10 mouse cellular contexts compared by ENCODE assay signal in the genomic region with DNA sequence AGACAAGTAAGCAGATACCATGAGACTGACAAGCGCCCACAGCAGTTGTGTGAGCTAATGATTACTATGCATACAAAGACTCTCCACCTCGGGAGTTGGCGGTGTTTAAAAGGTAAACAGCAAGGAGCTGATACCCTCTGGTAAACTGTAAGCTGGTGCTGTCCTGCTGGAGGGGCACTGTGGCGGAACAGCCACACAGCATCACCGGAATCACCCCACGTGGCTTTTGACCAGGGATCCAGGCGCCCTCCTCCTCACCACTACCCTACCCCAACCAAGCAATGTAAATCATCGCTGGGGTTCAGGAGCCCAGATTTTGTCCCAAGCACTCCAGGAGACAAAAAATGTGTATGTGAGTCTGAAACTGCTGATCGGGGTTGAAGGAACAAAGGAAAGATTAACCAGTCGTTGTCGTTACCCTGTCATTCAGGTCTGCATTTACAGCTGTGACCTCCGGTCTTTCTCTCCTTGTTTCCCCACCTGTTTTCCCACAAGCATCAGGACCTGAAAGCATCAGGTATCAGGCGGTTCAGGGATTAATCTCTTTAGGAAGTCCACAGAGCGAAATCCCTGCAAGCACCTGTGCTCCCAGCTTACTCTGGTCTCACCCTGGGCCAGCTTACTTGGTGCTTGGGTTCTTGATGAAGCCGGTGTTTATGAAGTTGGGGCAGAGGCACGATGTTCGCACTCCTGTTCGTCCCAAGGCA. TPM values are rescaled to one million over a fixed set of nuclear protein-coding genes. Genes with fewer than 3 reads are reported as not detected.
A peak's percentile ranks its signal among the peaks of the same experiment; 100 is the strongest.
DNase-seq lines count a peak whose midpoint lies in the region; ATAC-seq and TF ChIP-seq lines count a peak whose summit lies in the region.
"Had no signal": no experiment of that assay in that cellular context is flagged by ENCODE, and none has a peak within 500 bp of the region (broad histone marks: within the 10 kb centered on the region; RNA-seq: fewer than 3 reads in every experiment).

No protein-coding gene starts in this region.

- H3K27ac ChIP-seq in hindbrain, embryonic 12.5 days: no peak overlapping the region
- H3K27ac ChIP-seq in midbrain, embryonic 12.5 days (replicated peaks): no peak overlapping the region

- peaks cover 79% of the 10 kb centered on the region for H3K36me3 ChIP-seq in E14TG2a.4 (ENCODE audit: insufficient read depth, low read length)
- no peaks in the 10 kb centered on the region for H3K36me3 ChIP-seq in hindbrain, embryonic 12.5 days
- no peaks in the 10 kb centered on the region for H3K36me3 ChIP-seq in midbrain, embryonic 12.5 days

- TF ChIP-seq CTCF in E14TG2a.4 (conservative IDR thresholded peaks at IDR 0.05; ENCODE audit: low read length): no peak

- DNase-seq in embryo, embryonic 10.5 days (ENCODE audit: low spot score): peak; percentile 22
- no peak for DNase-seq in gastrocnemius, postnatal 14 days
- DNase-seq in layer of hippocampus, adult 9-11 months: no peak
- DNase-seq in urinary bladder, postnatal 25 days (ENCODE audit: low spot score): no peak

- H3K9ac ChIP-seq in hindbrain, embryonic 12.5 days: 0 out of 2 replicates have a peak overlapping the region, but pooled peaks have one; percentile 32
- H3K9ac ChIP-seq in midbrain, embryonic 12.5 days (replicated peaks): peak overlapping the region; percentile 40; the same call in 1 of the 2 replicates

- no peaks in the 10 kb centered on the region for H3K27me3 ChIP-seq in E14TG2a.4 (ENCODE audit: insufficient read depth, low read length)
- no peaks in the 10 kb centered on the region for H3K27me3 ChIP-seq in hindbrain, embryonic 12.5 days
- peaks cover 4% of the 10 kb centered on the region; the same call in 1 of the 2 replicates for H3K27me3 ChIP-seq in midbrain, embryonic 12.5 days

- peak overlapping the region; percentile 64 for H3K4me3 ChIP-seq in E14TG2a.4 (replicated peaks; ENCODE audit: low read length)
- H3K4me3 ChIP-seq in hindbrain, embryonic 12.5 days: peak overlapping the region; percentile 12
- H3K4me3 ChIP-seq in midbrain, embryonic 12.5 days: peak overlapping the region; percentile 17

- ATAC-seq in hindbrain, embryonic 12.5 days (ENCODE audit: low FRiP score): no peak
- ATAC-seq in midbrain, embryonic 12.5 days (ENCODE audit: low FRiP score, low read depth): peak; percentile 54
- ATAC-seq in erythroid progenitor cell, adult 5-6 weeks (replicated peaks; ENCODE audit: low FRiP score, poor library complexity, severe bottlenecking): no peak
- ATAC-seq: inflammation-experienced regulatory T-cells, adult 6 months had no signal

- WGBS in hindbrain, embryonic 12.5 days: 20% methylated on average over 18 of the region's 18 CpGs
- WGBS in midbrain, embryonic 12.5 days: 14% methylated on average over 18 of the region's 18 CpGs

- intact Hi-C loops in gastrocnemius, postnatal 14 days (cut with DNase I; ENCODE audit: low total_unique reads): loop anchor here (5.0 to 10.0 kb wide), 2 partner anchors 35 to 332 kb away; no protein-coding TSS in a partner anchor

- no peaks in the 10 kb centered on the region for H3K9me3 ChIP-seq in E14TG2a.4 (ENCODE audit: low read length)
- no peaks in the 10 kb centered on the region for H3K9me3 ChIP-seq in hindbrain, embryonic 12.5 days (replicated peaks)
- no peaks in the 10 kb centered on the region for H3K9me3 ChIP-seq in midbrain, embryonic 12.5 days

- H3K4me2 ChIP-seq in hindbrain, embryonic 12.5 days (replicated peaks): peak overlapping the region; percentile 39
- peak overlapping the region; percentile 46 for H3K4me2 ChIP-seq in midbrain, embryonic 12.5 days (replicated peaks)

- H3K4me1 ChIP-seq in E14TG2a.4 (replicated peaks; ENCODE audit: low read depth, low read length): peaks cover 44% of the 10 kb centered on the region
- H3K4me1 ChIP-seq in hindbrain, embryonic 12.5 days: peaks cover 11% of the 10 kb centered on the region
- peaks cover 11% of the 10 kb centered on the region for H3K4me1 ChIP-seq in midbrain, embryonic 12.5 days

RNA-seq across cellular contexts. Expression of gene Hsd17b11, which starts 19.0 kb away (rescaled TPM):
- polyA plus RNA-seq in hindbrain, embryonic 12.5 days (2016; fragmentation: Nextera tagmentation; extraction: Ambion mirVana): 2.2 and 2.4 TPM in 2 replicates
- 1.3 TPM in 2 replicates for polyA plus RNA-seq in midbrain, embryonic 12.5 days (2016; fragmentation: Nextera tagmentation; extraction: Ambion mirVana)
- total RNA-seq in gastrocnemius, postnatal 14 days (2021): 10 to 100 TPM; 13.7 to 14.1 TPM
- total RNA-seq in erythroid progenitor cell, adult 5-6 weeks (2015; ENCODE audit: low replicate concordance): 10.8 and 18.0 TPM in 2 replicates
- total RNA-seq in erythroid progenitor cell, adult 5-6 weeks (2017; ENCODE audit: low replicate concordance): 4.7 and 9.0 TPM in 2 replicates

RNA-seq across cellular contexts. Expression of gene Hsd17b13, which starts 25.5 kb away (rescaled TPM):
- polyA plus RNA-seq in hindbrain, embryonic 12.5 days (2016; fragmentation: Nextera tagmentation; extraction: Ambion mirVana): not detected in 2 replicates
- polyA plus RNA-seq in midbrain, embryonic 12.5 days (2016; fragmentation: Nextera tagmentation; extraction: Ambion mirVana): not detected in 2 replicates
- total RNA-seq in gastrocnemius, postnatal 14 days (2021): not detected
- not detected in 2 replicates for total RNA-seq in erythroid progenitor cell, adult 5-6 weeks (2015; ENCODE audit: low replicate concordance)
- not detected in 2 replicates for total RNA-seq in erythroid progenitor cell, adult 5-6 weeks (2017; ENCODE audit: low replicate concordance)
- polyA plus RNA-seq: brain, embryonic 14.5 days; inflammation-experienced regulatory T-cells, adult 6 months had no signal

RNA-seq across cellular contexts. Expression of gene Nudt9, which starts 43.4 kb away (rescaled TPM):
- polyA plus RNA-seq in hindbrain, embryonic 12.5 days (2016; fragmentation: Nextera tagmentation; extraction: Ambion mirVana): 64.7 and 70.4 TPM in 2 replicates
- polyA plus RNA-seq in midbrain, embryonic 12.5 days (2016; fragmentation: Nextera tagmentation; extraction: Ambion mirVana): 54.4 and 58.9 TPM in 2 replicates
- 10 to 100 TPM; 52.1 to 53.6 TPM for total RNA-seq in gastrocnemius, postnatal 14 days (2021)
- 51.6 and 69.9 TPM in 2 replicates for total RNA-seq in erythroid progenitor cell, adult 5-6 weeks (2015; ENCODE audit: low replicate concordance)
- total RNA-seq in erythroid progenitor cell, adult 5-6 weeks (2017; ENCODE audit: low replicate concordance): 59.2 and 61.9 TPM in 2 replicates

Comparison
In these comparisons a context has a peak if more than half of its experiments do, and no peak if none do; other contexts are left out.
1. H3K4me3 ChIP-seq: peak in every context shown above with its lines; median percentile 64 in E14TG2a.4; 17 in midbrain, embryonic 12.5 days; 12 in hindbrain, embryonic 12.5 days.